Mouse (Mus musculus) embryo, embryonic 10.5 days (tissue): Measurements from ENCODE around the gene 2410137M14Rik.

Experiments
- DNase-seq: peaks from one replicate; pipeline ENCODE4 v3.0.0-alpha.2; 2015; ENCODE audit warnings: low spot score

Gene 2410137M14Rik

DNA sequence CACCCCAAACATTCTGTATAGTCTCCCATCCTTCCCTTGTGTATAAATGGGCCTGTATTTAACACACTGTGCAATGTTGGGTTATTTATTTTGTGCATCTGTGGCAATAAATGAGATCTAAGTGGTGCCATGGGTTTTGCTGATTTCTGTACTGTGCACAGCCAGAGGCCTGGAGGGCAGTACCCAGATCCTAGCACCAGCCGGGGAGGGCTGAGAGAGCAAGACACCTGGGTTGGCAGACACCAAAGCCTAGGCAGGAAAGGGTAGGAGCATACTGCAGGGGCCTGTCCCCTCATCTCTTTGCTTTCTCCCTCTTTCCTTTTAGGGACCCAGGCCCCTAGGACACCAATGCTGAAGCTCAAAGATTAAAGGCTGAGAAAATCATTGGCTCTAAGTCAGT is 32.8 kb downstream of the 2410137M14Rik start:
- DNase-seq, result no peak

DNA sequence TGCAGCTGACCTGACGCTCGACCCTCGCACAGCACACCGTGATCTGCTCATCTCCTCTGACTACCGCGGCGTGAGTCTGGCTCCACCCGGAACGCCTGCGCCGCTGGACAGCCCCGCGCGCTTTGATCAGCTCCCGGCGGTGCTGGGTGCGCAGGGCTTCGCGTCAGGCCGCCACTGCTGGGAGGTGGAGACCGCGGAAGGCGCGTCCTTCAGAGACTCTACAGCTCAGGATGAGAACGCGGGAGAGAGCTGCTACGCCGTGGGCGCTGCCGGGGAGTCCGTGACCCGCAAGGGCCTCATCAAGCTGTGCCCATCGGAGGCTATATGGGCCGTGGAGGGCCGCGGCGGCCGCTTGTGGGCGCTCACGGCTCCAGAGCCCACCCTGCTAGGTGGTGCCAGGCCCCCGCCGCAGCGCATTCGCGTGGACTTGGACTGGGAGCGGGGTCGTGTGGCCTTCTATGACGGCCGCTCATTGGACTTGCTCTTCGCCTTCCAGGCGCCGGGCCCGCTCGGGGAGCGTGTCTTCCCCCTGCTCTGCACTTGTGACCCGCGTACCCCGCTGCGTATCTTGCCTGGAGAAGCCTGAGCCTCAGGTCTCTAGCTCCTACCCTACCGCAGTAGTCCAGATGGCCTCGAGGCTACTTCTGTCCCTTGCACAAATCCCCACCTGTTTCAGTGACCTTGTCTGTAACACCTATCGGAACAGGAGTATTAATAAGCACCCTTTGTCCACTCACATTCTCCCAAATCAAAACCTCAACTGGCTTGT is 33.8 kb downstream of the 2410137M14Rik start:
- DNase-seq, result peak; percentile 76

DNA sequence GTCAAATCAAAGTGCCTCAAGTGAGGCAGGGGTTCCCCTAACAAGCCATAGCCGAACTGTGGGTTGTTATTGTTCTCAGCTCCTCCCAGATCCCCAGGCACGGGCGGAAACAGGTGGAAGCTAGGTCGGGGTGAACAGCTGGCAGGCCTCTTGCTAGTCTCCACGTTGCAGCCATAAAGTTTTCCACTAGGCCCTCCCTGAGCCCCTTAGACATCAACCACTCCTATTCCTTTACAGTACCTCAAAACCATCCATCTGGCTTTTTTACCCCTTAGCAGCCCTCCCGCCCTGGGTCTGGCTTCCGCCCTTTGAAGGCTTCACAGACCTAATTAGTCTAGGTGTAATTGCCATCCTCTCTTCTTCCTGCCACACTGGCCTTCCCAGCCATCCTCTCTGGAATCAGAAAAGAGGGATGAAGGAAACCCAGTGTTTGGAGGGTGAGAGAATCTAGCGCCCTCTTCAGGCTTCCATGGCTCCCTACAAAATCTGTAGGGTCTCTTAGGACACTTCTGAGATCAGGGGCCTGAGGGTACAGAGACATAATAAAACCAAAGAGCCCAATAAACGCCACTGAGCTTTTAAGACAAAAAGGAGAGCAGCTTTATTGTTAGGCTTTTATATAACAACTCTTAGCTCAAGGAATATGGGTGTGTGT is 36.8 kb downstream of the 2410137M14Rik start:
- peak; percentile 50 for DNase-seq

GRCm38 (mm10) chr17:36943691-36944090 is 37.3 kb downstream of the 2410137M14Rik start:
- no peak for DNase-seq

- peak; percentile 11 for DNase-seq
These were observed 38.1 kb downstream of the 2410137M14Rik start, which contains the start of gene Rnf39 for GRCm38 (mm10) chr17:36942791-36943471. Rnf39 (plus strand) TSS chr17:36942918.

GRCm38 (mm10) chr17:36942391-36942790 is 38.6 kb downstream of the 2410137M14Rik start:
- DNase-seq, result no peak

DNA sequence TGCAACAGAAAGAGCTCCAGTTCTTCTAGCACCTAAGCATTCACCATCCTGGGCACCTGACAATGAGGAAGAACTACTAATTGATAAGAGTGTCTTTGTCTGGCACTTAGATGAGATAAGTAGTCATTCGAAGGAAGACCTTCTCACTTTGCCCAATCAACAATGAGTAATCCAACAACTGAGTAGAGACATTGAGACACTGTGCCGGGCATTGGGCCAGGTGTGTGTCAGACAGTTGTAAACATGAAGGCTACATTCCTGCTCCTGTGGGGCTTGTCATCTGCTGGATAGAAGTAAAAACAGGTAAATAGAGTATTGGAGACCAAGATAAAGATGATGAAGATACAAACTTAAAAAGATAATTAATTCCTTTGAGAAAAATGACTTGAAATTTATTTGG is 43.0 kb downstream of the 2410137M14Rik start:
- no peak for DNase-seq

- no peak for DNase-seq
These were observed 49.2 kb downstream of the 2410137M14Rik start for GRCm38 (mm10) chr17:36931806-36932205.

- DNase-seq, result no peak
These were observed 49.9 kb downstream of the 2410137M14Rik start for GRCm38 (mm10) chr17:36931130-36931529.

DNA sequence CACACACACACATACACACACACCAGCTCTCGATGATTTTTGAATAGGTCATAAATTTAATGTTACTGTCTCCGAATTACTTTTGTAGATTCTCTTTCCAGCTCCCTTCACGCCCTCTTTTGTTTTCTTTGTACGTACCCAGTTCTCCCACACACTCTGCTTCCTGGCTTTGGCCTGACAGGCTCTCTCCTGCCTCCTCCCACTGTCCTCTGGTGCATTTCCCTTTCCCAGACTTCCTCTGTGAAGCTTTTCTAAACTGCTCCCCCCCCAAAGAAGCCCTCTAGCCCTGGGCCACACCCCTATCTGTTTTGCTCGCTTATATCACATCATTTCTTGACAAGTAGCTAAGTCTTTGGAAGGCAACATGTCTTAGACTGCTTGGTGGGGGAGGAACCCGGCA is 50.8 kb downstream of the 2410137M14Rik start:
- no peak for DNase-seq

DNA sequence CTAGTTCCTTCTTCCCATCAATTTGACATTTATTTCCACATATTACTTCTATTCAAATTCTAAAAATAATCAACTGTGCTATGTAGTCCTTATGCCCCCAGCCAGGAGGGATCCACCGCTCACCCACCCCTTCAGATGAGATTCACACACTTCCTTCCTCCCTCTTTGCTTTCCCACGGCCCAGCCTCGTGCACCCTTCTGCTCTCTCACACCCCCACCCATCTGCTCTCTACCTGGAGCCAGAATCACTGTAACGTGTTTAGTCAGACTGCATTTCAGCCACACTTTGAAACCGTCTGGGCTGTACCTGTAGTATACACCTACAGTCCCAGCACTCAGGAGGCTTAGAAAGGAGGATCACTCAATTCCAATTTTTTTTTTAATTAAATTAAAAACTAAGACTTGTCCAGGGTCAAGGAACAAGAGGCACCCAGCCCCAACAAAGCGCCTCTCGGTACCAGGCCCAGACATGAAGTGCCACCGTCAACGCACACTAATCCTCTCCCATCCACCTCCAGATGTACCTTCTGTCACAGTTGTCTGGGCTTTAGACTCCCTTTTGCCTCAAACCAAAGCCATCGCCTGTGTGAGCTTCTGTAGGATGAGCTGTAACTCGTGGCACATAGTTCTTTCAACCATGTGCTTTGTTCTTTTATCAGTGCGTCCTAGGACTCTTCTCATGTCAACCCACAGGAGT is 51.7 kb downstream of the 2410137M14Rik start:
- no peak for DNase-seq
